ENCODE assay signal across 28 mouse cellular contexts in genomic region chr2:118805756-118806155, GRCm38 (mm10). TPM values are rescaled to one million over a fixed set of nuclear protein-coding genes. Genes with fewer than 3 reads are reported as not detected.
DNase-seq lines count a peak whose midpoint lies in the region; ATAC-seq and TF ChIP-seq lines count a peak whose summit lies in the region.
"Had no signal": no experiment of that assay in that cellular context is flagged by ENCODE, and none has a peak within 500 bp of the region (broad histone marks: within the 10 kb centered on the region; RNA-seq: fewer than 3 reads in every experiment).

No protein-coding gene starts in this region.

- WGBS in intestine, embryonic 15.5 days: 29% methylated on average over 3 of the region's 3 CpGs
- 15% methylated on average over 3 of the region's 3 CpGs for WGBS in intestine, postnatal 0 days
- WGBS in liver, embryonic 13.5 days (ENCODE audit: insufficient replicate concordance): 18% methylated on average over 3 of the region's 3 CpGs
- WGBS in liver, postnatal 0 days (ENCODE audit: insufficient replicate concordance): 32% methylated on average over 3 of the region's 3 CpGs

- peak; percentile 28; the same call in 1 of the 2 replicates for ATAC-seq in intestine, embryonic 15.5 days
- no peak for ATAC-seq in intestine, postnatal 0 days
- ATAC-seq in liver, embryonic 13.5 days (ENCODE audit: low read depth): peak; percentile 61
- ATAC-seq in liver, postnatal 0 days: no peak
- no peak for ATAC-seq in activated CD4-positive, CD25-positive, alpha-beta regulatory T cell, adult 4 months
- ATAC-seq: CD4-positive, CD25-positive, alpha-beta regulatory T cell, adult 4 months; forebrain, embryonic 15.5 days had no signal

- no peak overlapping the region for H3K4me2 ChIP-seq in intestine, embryonic 15.5 days (replicated peaks)
- H3K4me2 ChIP-seq in intestine, postnatal 0 days (replicated peaks; ENCODE audit: low read depth): no peak overlapping the region
- peak overlapping the region; percentile 34 for H3K4me2 ChIP-seq in liver, embryonic 13.5 days
- 0 out of 2 replicates have a peak overlapping the region, but pooled peaks have one; percentile 24 for H3K4me2 ChIP-seq in liver, postnatal 0 days (ENCODE audit: low read depth, low read length)
- H3K4me2 ChIP-seq: embryonic facial prominence, embryonic 15.5 days; forebrain, embryonic 15.5 days; heart, embryonic 13.5 days; hindbrain, embryonic 15.5 days had no signal

- TF ChIP-seq EP300 in liver, postnatal 0 days (IDR thresholded peaks at IDR 0.05; ENCODE audit: low read depth): peak; percentile 15; the same call in 1 of the 2 replicates

- DNase-seq in liver, embryonic 13.5 days: no peak
- DNase-seq in liver, postnatal 0 days: no peak
- no peak for DNase-seq in layer of hippocampus, postnatal 10 days (ENCODE audit: low spot score in 2 of 2)
- DNase-seq in retina, postnatal 1 day: no peak
- DNase-seq: adrenal gland, adult 2 months; adrenal gland, postnatal 25 days; B cell, adult 2 months; cerebellum, adult 8-10 months; cerebellum, postnatal 14 days; embryo, embryonic 11 days; gastrocnemius, postnatal 36 days; heart, postnatal 36 days had no signal

- no peak for TF ChIP-seq CTCF in intestine, postnatal 0 days (IDR thresholded peaks at IDR 0.05; ENCODE audit: low read depth)
- no peak for TF ChIP-seq CTCF in liver, postnatal 0 days (IDR thresholded peaks at IDR 0.05; ENCODE audit: low read depth)

- no peaks in the 10 kb centered on the region for H3K36me3 ChIP-seq in intestine, embryonic 15.5 days
- H3K36me3 ChIP-seq in intestine, postnatal 0 days (ENCODE audit: control insufficient read depth, insufficient read depth): no peaks in the 10 kb centered on the region
- no peaks in the 10 kb centered on the region for H3K36me3 ChIP-seq in liver, embryonic 13.5 days
- H3K36me3 ChIP-seq in liver, postnatal 0 days (replicated peaks; ENCODE audit: insufficient read depth, low read length): no peaks in the 10 kb centered on the region
- H3K36me3 ChIP-seq: embryonic facial prominence, embryonic 15.5 days; forebrain, embryonic 10.5 days; forebrain, embryonic 15.5 days; G1E; heart, embryonic 13.5 days; hindbrain, embryonic 15.5 days had no signal

- H3K27ac ChIP-seq in intestine, embryonic 15.5 days: no peak overlapping the region
- H3K27ac ChIP-seq in intestine, postnatal 0 days (ENCODE audit: low read depth, low read length): no peak overlapping the region
- H3K27ac ChIP-seq in liver, embryonic 13.5 days: peak overlapping the region; percentile 97
- H3K27ac ChIP-seq in liver, postnatal 0 days (ENCODE audit: low read depth): peak overlapping the region; percentile 29; the same call in 1 of the 2 replicates
- H3K27ac ChIP-seq: embryonic facial prominence, embryonic 15.5 days; forebrain, embryonic 10.5 days; forebrain, embryonic 15.5 days; heart, embryonic 13.5 days; hindbrain, embryonic 15.5 days had no signal

- H3K4me1 ChIP-seq in intestine, embryonic 15.5 days (replicated peaks): no peaks in the 10 kb centered on the region
- no peaks in the 10 kb centered on the region for H3K4me1 ChIP-seq in intestine, postnatal 0 days (replicated peaks; ENCODE audit: control insufficient read depth, insufficient read depth, low read length)
- peaks cover 58% of the 10 kb centered on the region for H3K4me1 ChIP-seq in liver, embryonic 13.5 days (replicated peaks)
- H3K4me1 ChIP-seq in liver, postnatal 0 days (ENCODE audit: insufficient read depth): peaks cover 31% of the 10 kb centered on the region
- H3K4me1 ChIP-seq: embryonic facial prominence, embryonic 15.5 days; forebrain, embryonic 15.5 days; hindbrain, embryonic 15.5 days had no signal

- H3K4me3 ChIP-seq in intestine, embryonic 15.5 days (replicated peaks): no peak overlapping the region
- no peak overlapping the region for H3K4me3 ChIP-seq in intestine, postnatal 0 days (ENCODE audit: low read depth, low read length)
- no peak overlapping the region for H3K4me3 ChIP-seq in liver, embryonic 13.5 days (replicated peaks)
- no peak overlapping the region for H3K4me3 ChIP-seq in liver, postnatal 0 days (ENCODE audit: low read depth, low read length)
- H3K4me3 ChIP-seq: embryonic facial prominence, embryonic 15.5 days; erythroblast, embryonic 14.5 days; forebrain, embryonic 10.5 days; forebrain, embryonic 15.5 days; heart, embryonic 13.5 days; hindbrain, embryonic 15.5 days had no signal

- no peaks in the 10 kb centered on the region for H3K27me3 ChIP-seq in intestine, embryonic 15.5 days (replicated peaks)
- H3K27me3 ChIP-seq in intestine, postnatal 0 days (replicated peaks; ENCODE audit: control insufficient read depth, insufficient read depth, low read length): no peaks in the 10 kb centered on the region
- H3K27me3 ChIP-seq in liver, embryonic 13.5 days: no peaks in the 10 kb centered on the region
- no peaks in the 10 kb centered on the region for H3K27me3 ChIP-seq in liver, postnatal 0 days (ENCODE audit: insufficient read depth, low read length)
- H3K27me3 ChIP-seq: embryonic facial prominence, embryonic 15.5 days; forebrain, embryonic 15.5 days; heart, embryonic 13.5 days; hindbrain, embryonic 15.5 days had no signal

- no peak overlapping the region for H3K9ac ChIP-seq in intestine, embryonic 15.5 days
- no peak overlapping the region for H3K9ac ChIP-seq in intestine, postnatal 0 days (ENCODE audit: low read depth, low read length)
- peak overlapping the region; percentile 37; the same call in 1 of the 2 replicates for H3K9ac ChIP-seq in liver, embryonic 13.5 days
- H3K9ac ChIP-seq in liver, postnatal 0 days (replicated peaks): no peak overlapping the region
- H3K9ac ChIP-seq: embryonic facial prominence, embryonic 15.5 days; forebrain, embryonic 15.5 days; heart, embryonic 13.5 days; hindbrain, embryonic 15.5 days had no signal

- H3K9me3 ChIP-seq in intestine, embryonic 15.5 days: no peaks in the 10 kb centered on the region
- no peaks in the 10 kb centered on the region for H3K9me3 ChIP-seq in intestine, postnatal 0 days (ENCODE audit: control insufficient read depth)
- H3K9me3 ChIP-seq in liver, embryonic 13.5 days (replicated peaks): no peaks in the 10 kb centered on the region
- no peaks in the 10 kb centered on the region for H3K9me3 ChIP-seq in liver, postnatal 0 days (ENCODE audit: low read length)
- H3K9me3 ChIP-seq: embryonic facial prominence, embryonic 15.5 days; forebrain, embryonic 10.5 days; forebrain, embryonic 15.5 days; G1E; heart, embryonic 13.5 days; hindbrain, embryonic 15.5 days had no signal

RNA-seq across cellular contexts. Expression of gene Knstrn, which starts 8.0 kb away (rescaled TPM):
- 89.5 and 98.5 TPM in 2 replicates for polyA plus RNA-seq in intestine, embryonic 15.5 days (2015; fragmentation: Nextera tagmentation; extraction: Ambion mirVana)
- 21.9 and 26.4 TPM in 2 replicates for polyA plus RNA-seq in intestine, postnatal 0 days (2015; fragmentation: Nextera tagmentation; extraction: Ambion mirVana)
- 91.9 and 101 TPM in 2 replicates for polyA plus RNA-seq in liver, embryonic 13.5 days (2015; fragmentation: Nextera tagmentation; extraction: Ambion mirVana)
- 28.8 and 31.4 TPM in 2 replicates for polyA plus RNA-seq in liver, postnatal 0 days (2015; fragmentation: Nextera tagmentation; extraction: Ambion mirVana)
- polyA plus RNA-seq in activated CD4-positive, CD25-positive, alpha-beta regulatory T cell, adult 4 months (2017; shearing (Covaris generic)): 10 to 100 TPM; 23.7 to 30.8 TPM
- 1 to 10 TPM; 5.4 to 5.6 TPM for total RNA-seq in layer of hippocampus, postnatal 10 days (2021)

RNA-seq across cellular contexts. Expression of gene Disp2, which starts 26.2 kb away (rescaled TPM):
- polyA plus RNA-seq in intestine, embryonic 15.5 days (2015; fragmentation: Nextera tagmentation; extraction: Ambion mirVana): 2.7 TPM in 2 replicates
- 2.5 and 3.1 TPM in 2 replicates for polyA plus RNA-seq in intestine, postnatal 0 days (2015; fragmentation: Nextera tagmentation; extraction: Ambion mirVana)
- 0.24 and 0.31 TPM in 2 replicates for polyA plus RNA-seq in liver, embryonic 13.5 days (2015; fragmentation: Nextera tagmentation; extraction: Ambion mirVana)
- polyA plus RNA-seq in liver, postnatal 0 days (2015; fragmentation: Nextera tagmentation; extraction: Ambion mirVana): 0.06 and 0.14 TPM in 2 replicates
- polyA plus RNA-seq in activated CD4-positive, CD25-positive, alpha-beta regulatory T cell, adult 4 months (2017; shearing (Covaris generic)): under 1 TPM in 1 of 2 experiments, not detected in 1; 0.25 TPM
- total RNA-seq in layer of hippocampus, postnatal 10 days (2021): 100 to 1,000 TPM; 191 to 195 TPM
- total RNA-seq: common myeloid progenitor, adult 5-6 weeks; gastrocnemius, postnatal 36 days had no signal
- polyA plus RNA-seq: CD4-positive, CD25-positive, alpha-beta regulatory T cell, adult 4 months; erythroblast, embryonic 14.5 days had no signal

RNA-seq across cellular contexts. Expression of gene Phgr1, which starts 33.2 kb away (rescaled TPM):
- 41.2 and 48.8 TPM in 2 replicates for polyA plus RNA-seq in intestine, embryonic 15.5 days (2015; fragmentation: Nextera tagmentation; extraction: Ambion mirVana)
- polyA plus RNA-seq in intestine, postnatal 0 days (2015; fragmentation: Nextera tagmentation; extraction: Ambion mirVana): 66.7 and 88.7 TPM in 2 replicates
- polyA plus RNA-seq in liver, embryonic 13.5 days (2015; fragmentation: Nextera tagmentation; extraction: Ambion mirVana): not detected in 2 replicates
- polyA plus RNA-seq in liver, postnatal 0 days (2015; fragmentation: Nextera tagmentation; extraction: Ambion mirVana): not detected in 2 replicates
- not detected for polyA plus RNA-seq in activated CD4-positive, CD25-positive, alpha-beta regulatory T cell, adult 4 months (2017; shearing (Covaris generic))
- not detected for total RNA-seq in layer of hippocampus, postnatal 10 days (2021)
- total RNA-seq: adrenal gland, adult 2 months; adrenal gland, postnatal 25 days; common myeloid progenitor, adult 5-6 weeks; G1E; gastrocnemius, adult 8-10 months; gastrocnemius, postnatal 36 days; heart, postnatal 36 days had no signal
- polyA plus RNA-seq: adrenal gland, adult 2 months; CD4-positive, CD25-positive, alpha-beta regulatory T cell, adult 4 months; embryonic facial prominence, embryonic 11.5 days; erythroblast, embryonic 14.5 days; forebrain, embryonic 10.5 days; forebrain, embryonic 15.5 days; G1E; heart, embryonic 13.5 days; heart, postnatal 0 days; hindbrain, embryonic 11.5 days; hindbrain, embryonic 15.5 days had no signal

RNA-seq across cellular contexts. Expression of gene Ccdc9b, which starts 43.3 kb away (rescaled TPM):
- 1.1 TPM in 2 replicates for polyA plus RNA-seq in intestine, embryonic 15.5 days (2015; fragmentation: Nextera tagmentation; extraction: Ambion mirVana)
- 0.77 and 1.2 TPM in 2 replicates for polyA plus RNA-seq in intestine, postnatal 0 days (2015; fragmentation: Nextera tagmentation; extraction: Ambion mirVana)
- polyA plus RNA-seq in liver, embryonic 13.5 days (2015; fragmentation: Nextera tagmentation; extraction: Ambion mirVana): 0.20 and 0.23 TPM in 2 replicates
- polyA plus RNA-seq in liver, postnatal 0 days (2015; fragmentation: Nextera tagmentation; extraction: Ambion mirVana): 0.36 and 0.52 TPM in 2 replicates
- not detected for polyA plus RNA-seq in activated CD4-positive, CD25-positive, alpha-beta regulatory T cell, adult 4 months (2017; shearing (Covaris generic))
- total RNA-seq in layer of hippocampus, postnatal 10 days (2021): 1 to 10 TPM; 2.4 to 2.6 TPM
- polyA plus RNA-seq: CD4-positive, CD25-positive, alpha-beta regulatory T cell, adult 4 months; erythroblast, embryonic 14.5 days; G1E had no signal

RNA-seq across cellular contexts. Expression of gene Ivd, which starts 56.0 kb away (rescaled TPM):
- polyA plus RNA-seq in intestine, embryonic 15.5 days (2015; fragmentation: Nextera tagmentation; extraction: Ambion mirVana): 43.7 and 46.2 TPM in 2 replicates
- polyA plus RNA-seq in intestine, postnatal 0 days (2015; fragmentation: Nextera tagmentation; extraction: Ambion mirVana): 13.4 and 14.2 TPM in 2 replicates
- 26.4 and 29.6 TPM in 2 replicates for polyA plus RNA-seq in liver, embryonic 13.5 days (2015; fragmentation: Nextera tagmentation; extraction: Ambion mirVana)
- 47.0 and 50.4 TPM in 2 replicates for polyA plus RNA-seq in liver, postnatal 0 days (2015; fragmentation: Nextera tagmentation; extraction: Ambion mirVana)
- polyA plus RNA-seq in activated CD4-positive, CD25-positive, alpha-beta regulatory T cell, adult 4 months (2017; shearing (Covaris generic)): 10 to 100 TPM; 37.3 to 58.1 TPM
- total RNA-seq in layer of hippocampus, postnatal 10 days (2021): 100 to 1,000 TPM in 1 of 2 experiments, 10 to 100 TPM in 1; 76.5 to 102 TPM

Comparison
In these comparisons a context has a peak if more than half of its experiments do, and no peak if none do; other contexts are left out.
1. ATAC-seq: peak in intestine, embryonic 15.5 days (single experiment) and liver, embryonic 13.5 days (single experiment); none in intestine, postnatal 0 days (single experiment), liver, postnatal 0 days (single experiment) and activated CD4-positive, CD25-positive, alpha-beta regulatory T cell, adult 4 months (single experiment).
2. H3K27ac ChIP-seq: peak in liver, embryonic 13.5 days (single experiment) and liver, postnatal 0 days (single experiment); none in intestine, embryonic 15.5 days (single experiment) and intestine, postnatal 0 days (single experiment).
3. H3K4me2 ChIP-seq: peak in liver, embryonic 13.5 days (single experiment) and liver, postnatal 0 days (single experiment); none in intestine, embryonic 15.5 days (single experiment) and intestine, postnatal 0 days (single experiment).
4. RNA of gene Phgr1, which starts 33.2 kb away (polyA plus RNA-seq): 66.7 to 88.7 TPM in intestine, postnatal 0 days and 41.2 to 48.8 TPM in intestine, embryonic 15.5 days; not detected in liver, embryonic 13.5 days, not detected in liver, postnatal 0 days and not detected in activated CD4-positive, CD25-positive, alpha-beta regulatory T cell, adult 4 months; every median in the first group is over 10 times any median in the second.